Mouse (Mus musculus) midbrain, embryonic 11.5 days (tissue): ENCODE data around the gene Ece1. TPM values are rescaled to one million over a fixed set of nuclear protein-coding genes. Genes with fewer than 3 reads are reported as not detected.

Experiments
- ATAC-seq: fragments of 200-750 bp; cut with Nextera tagmentation; 2 replicates; pipeline ENCODE4 v1.8.0; 2017; ENCODE audit warnings: moderate TSS enrichment, moderate library complexity; ENCODE audit not compliant: low FRiP score
- DNase-seq: peaks from one replicate; pipeline ENCODE4 v3.0.0; 2015; ENCODE audit warnings: low spot score; ENCODE audit errors: missing footprints
- H3K27ac ChIP-seq: fragments of 300-500 bp; sonication (generic); 2 replicates; pipeline ENCODE4 v1.5.1; 2014; ENCODE audit warnings: low read depth, low read length
- H3K27me3 ChIP-seq: fragments of 300-500 bp; sonication (generic); 2 replicates; pipeline ENCODE4 v1.6.1; 2014; ENCODE audit warnings: mild to moderate bottlenecking, low read length, moderate library complexity, mixed read lengths; ENCODE audit not compliant: control insufficient read depth, insufficient read depth
- H3K36me3 ChIP-seq: fragments of 300-500 bp; sonication (generic); 2 replicates; pipeline ENCODE4 v1.6.1; 2014; ENCODE audit warnings: mild to moderate bottlenecking, low read length, moderate library complexity, mixed read lengths; ENCODE audit not compliant: control insufficient read depth, insufficient read depth
- H3K4me1 ChIP-seq: fragments of 300-500 bp; sonication (generic); 2 replicates; pipeline ENCODE4 v1.6.1; 2014; ENCODE audit warnings: low read length; ENCODE audit not compliant: control insufficient read depth, insufficient read depth
- H3K4me2 ChIP-seq: fragments of 300-500 bp; sonication (generic); 2 replicates; pipeline ENCODE4 v1.6.1; 2014; ENCODE audit warnings: mild to moderate bottlenecking, moderate library complexity
- H3K4me3 ChIP-seq: fragments of 300-500 bp; sonication (generic); 2 replicates; pipeline ENCODE4 v1.5.1; 2014; ENCODE audit warnings: low read depth, low read length
- H3K9ac ChIP-seq: fragments of 300-500 bp; sonication (generic); 2 replicates; pipeline ENCODE4 v1.6.1; 2014; ENCODE audit warnings: low read length
- H3K9me3 ChIP-seq: fragments of 300-500 bp; sonication (generic); 2 replicates; pipeline ENCODE4 v1.6.1; 2016; ENCODE audit warnings: low read length; ENCODE audit not compliant: control insufficient read depth
- WGBS: fragments of 180-500 bp; shearing (Covaris S2); extraction: QIAGEN DNeasy Blood & Tissue Kit; methylation state at CpG from one replicate; pipeline ENCODE4 v1.1.7; 2014; 5-methylcytosine and 5-hydroxymethylcytosine counted together
- polyA plus RNA-seq: library from polyadenylated mRNA; unstranded; fragments of >200 nt; fragmentation: Nextera tagmentation; extraction: Ambion mirVana; gene quantifications from 2 replicates; pipeline ENCODE4 v1.2.1, GENCODE M21; 2014

The Ece1 gene
- polyA plus RNA-seq, 1 experiment from 2014 or later, result 26.6 TPM

- H3K4me1 ChIP-seq, result no peaks in the 10 kb centered on the region
- WGBS, result 70% methylated on average over 1 of the region's 1 CpGs
- no peak overlapping the region for H3K4me3 ChIP-seq
- no peaks in the 10 kb centered on the region for H3K36me3 ChIP-seq
- H3K4me2 ChIP-seq, result no peak overlapping the region
- H3K9me3 ChIP-seq, result no peaks in the 10 kb centered on the region
- H3K9ac ChIP-seq, result no peak overlapping the region
- H3K27ac ChIP-seq, result no peak overlapping the region
- ATAC-seq (no peak), DNase-seq (no peak)
- H3K27me3 ChIP-seq, result no peaks in the 10 kb centered on the region
These were observed 120.8 kb downstream of the Ece1 start for GRCm38 (mm10) chr4:137982869-137983268.

GRCm38 (mm10) chr4:137984212-137984611 lies 122.2 kb downstream of the Ece1 start:
- ATAC-seq (no peak), DNase-seq (no peak)
- Histone ChIP-seq H3K4me1 (no peaks in the 10 kb centered on the region), H3K4me3 (no peak overlapping the region), H3K9ac (no peak overlapping the region), H3K27ac (no peak overlapping the region), H3K9me3 (no peaks in the 10 kb centered on the region), H3K36me3 (no peaks in the 10 kb centered on the region), H3K27me3 (no peaks in the 10 kb centered on the region), H3K4me2 (no peak overlapping the region)
- 59% methylated on average over 10 of the region's 10 CpGs for WGBS

GRCm38 (mm10) chr4:137984746-137985145 lies 122.7 kb downstream of the Ece1 start:
- no peak for DNase-seq
- Histone ChIP-seq H3K27ac (no peak overlapping the region), H3K9ac (no peak overlapping the region), H3K4me3 (no peak overlapping the region), H3K4me2 (no peak overlapping the region), H3K4me1 (no peaks in the 10 kb centered on the region), H3K36me3 (no peaks in the 10 kb centered on the region), H3K27me3 (no peaks in the 10 kb centered on the region), H3K9me3 (no peaks in the 10 kb centered on the region)
- no peak for ATAC-seq
- WGBS, result 82% methylated on average over 5 of the region's 5 CpGs

GRCm38 (mm10) chr4:137989426-137989825 lies 127.4 kb downstream of the Ece1 start:
- DNase-seq (no peak), ATAC-seq (no peak)
- H3K4me2 ChIP-seq, result no peak overlapping the region
- no peaks in the 10 kb centered on the region for H3K9me3 ChIP-seq
- no peaks in the 10 kb centered on the region for H3K36me3 ChIP-seq
- 84% methylated on average over 5 of the region's 5 CpGs for WGBS
- no peak overlapping the region for H3K27ac ChIP-seq
- H3K27me3 ChIP-seq, result no peaks in the 10 kb centered on the region
- H3K4me3 ChIP-seq, result no peak overlapping the region
- H3K9ac ChIP-seq, result no peak overlapping the region
- peaks cover 4% of the 10 kb centered on the region; the same call in 1 of the 2 replicates for H3K4me1 ChIP-seq

- no peak for DNase-seq
- 75% methylated on average over 4 of the region's 4 CpGs for WGBS
- Histone ChIP-seq H3K4me3 (no peak overlapping the region), H3K4me1 (peaks cover 13% of the 10 kb centered on the region), H3K27me3 (no peaks in the 10 kb centered on the region), H3K36me3 (no peaks in the 10 kb centered on the region), H3K9ac (no peak overlapping the region), H3K9me3 (no peaks in the 10 kb centered on the region), H3K4me2 (no peak overlapping the region), H3K27ac (no peak overlapping the region)
- no peak for ATAC-seq
These were observed 128.4 kb downstream of the Ece1 start for GRCm38 (mm10) chr4:137990433-137990832.

GRCm38 (mm10) chr4:137991240-137991639 lies 129.2 kb downstream of the Ece1 start:
- H3K9me3 ChIP-seq, result no peaks in the 10 kb centered on the region
- no peak overlapping the region for H3K9ac ChIP-seq
- DNase-seq (no peak), ATAC-seq (no peak)
- H3K27ac ChIP-seq, result no peak overlapping the region
- H3K4me3 ChIP-seq, result no peak overlapping the region
- H3K4me1 ChIP-seq, result peaks cover 22% of the 10 kb centered on the region
- H3K27me3 ChIP-seq, result no peaks in the 10 kb centered on the region
- no peaks in the 10 kb centered on the region for H3K36me3 ChIP-seq
- H3K4me2 ChIP-seq, result no peak overlapping the region
- 81% methylated on average over 7 of the region's 7 CpGs for WGBS

- Histone ChIP-seq H3K4me1 (peaks cover 27% of the 10 kb centered on the region), H3K27me3 (no peaks in the 10 kb centered on the region), H3K36me3 (peaks cover 3% of the 10 kb centered on the region), H3K9me3 (no peaks in the 10 kb centered on the region), H3K4me2 (peak within 1 kb of the TSS; percentile 76), H3K9ac (peak within 1 kb of the TSS; percentile 100), H3K27ac (peak within 1 kb of the TSS; percentile 90), H3K4me3 (peak within 1 kb of the TSS; percentile 100)
- under 1% methylated on average over 39 of the region's 39 CpGs for WGBS
- ATAC-seq, result no peak; the same call in 1 of the 2 replicates
- no peak for DNase-seq
These were observed 130.9 kb downstream of the Ece1 start, which contains the start of gene Eif4g3 for GRCm38 (mm10) chr4:137992890-137993289. Gene Eif4g3, plus strand, starts transcription at chr4:137993022.

GRCm38 (mm10) chr4:137993291-137993758 lies 131.3 kb downstream of the Ece1 start:
- WGBS, result 0% methylated on average over 55 of the region's 59 CpGs
- peak overlapping the region; percentile 100 for H3K4me3 ChIP-seq
- H3K36me3 ChIP-seq, result peaks cover 3% of the 10 kb centered on the region
- H3K27ac ChIP-seq, result peak overlapping the region; percentile 90
- peak overlapping the region; percentile 76 for H3K4me2 ChIP-seq
- DNase-seq, result peak; percentile 100
- peak overlapping the region; percentile 100 for H3K9ac ChIP-seq
- H3K27me3 ChIP-seq, result no peaks in the 10 kb centered on the region
- H3K9me3 ChIP-seq, result no peaks in the 10 kb centered on the region
- peaks cover 27% of the 10 kb centered on the region for H3K4me1 ChIP-seq
- ATAC-seq, result peak; percentile 95

- ATAC-seq, result no peak
- DNase-seq, result peak; percentile 94
- Histone ChIP-seq H3K36me3 (peaks cover 8% of the 10 kb centered on the region), H3K4me2 (peak overlapping the region; percentile 76), H3K9ac (peak overlapping the region; percentile 100), H3K4me1 (peaks cover 27% of the 10 kb centered on the region), H3K27ac (peak overlapping the region; percentile 90), H3K9me3 (no peaks in the 10 kb centered on the region), H3K4me3 (peak overlapping the region; percentile 100), H3K27me3 (no peaks in the 10 kb centered on the region)
- WGBS, result under 1% methylated on average over 35 of the region's 60 CpGs
These were observed 132.0 kb downstream of the Ece1 start for GRCm38 (mm10) chr4:137993821-137994561.
